Mouse (Mus musculus) neural tube, embryonic 10.5 days (tissue): ENCODE data around the gene Nacc1.
A peak's percentile ranks its signal among the peaks of the same experiment; 100 is the strongest.

Experiments
- DNase-seq: peaks from one replicate; pipeline ENCODE4 v3.0.0-alpha.2; 2017; ENCODE audit warnings: low spot score; ENCODE audit errors: extremely low spot score

Gene Nacc1

DNA sequence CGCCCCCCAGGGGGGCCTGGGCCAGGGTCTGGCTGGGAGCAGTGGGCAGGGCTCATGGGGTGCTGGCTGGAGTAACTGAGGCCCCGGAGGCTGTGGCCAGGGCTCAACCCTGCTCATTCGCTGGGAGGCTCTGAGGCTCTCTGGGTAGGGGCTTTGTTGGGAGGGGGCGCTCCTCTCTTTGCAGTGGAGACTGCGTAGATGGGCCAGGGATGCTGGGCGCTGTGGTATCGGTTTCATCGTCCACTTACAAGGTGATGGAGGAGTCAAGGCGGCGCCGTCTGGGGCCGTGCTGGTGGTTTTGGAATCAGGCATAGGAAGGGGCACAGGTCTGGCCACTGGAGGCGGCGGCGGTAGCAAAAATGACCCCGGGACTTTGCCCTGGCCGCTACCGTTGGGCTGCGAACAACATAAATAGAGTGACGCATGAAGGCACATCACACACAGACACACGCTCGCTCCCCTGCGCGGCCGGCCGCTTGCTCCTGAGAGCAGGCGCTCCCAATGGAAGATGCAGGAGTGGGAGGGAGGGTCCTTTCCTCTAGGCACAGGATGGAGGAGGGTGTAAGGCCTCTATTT, 28.3 kb upstream of the Nacc1 start:
- no peak for DNase-seq

DNA sequence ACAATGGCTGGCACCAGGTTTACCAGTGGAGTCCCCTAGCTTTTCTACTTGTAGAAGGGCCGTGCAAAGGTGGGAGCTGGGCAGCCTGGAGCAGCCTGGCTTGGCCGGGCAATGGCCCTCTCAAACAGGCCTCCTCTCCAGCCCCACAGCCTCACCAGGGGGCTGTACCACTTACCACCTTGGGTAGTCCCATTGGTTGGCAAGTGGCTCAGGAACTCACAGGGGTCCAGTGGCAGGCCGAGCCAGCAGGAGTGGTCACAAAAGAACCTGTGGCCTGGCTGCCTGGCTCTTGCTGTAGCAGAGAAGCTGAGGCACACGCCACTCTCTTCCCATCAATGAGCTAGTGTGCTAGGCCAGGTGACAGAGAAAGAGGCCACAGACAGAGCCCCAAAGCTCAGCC, 26.5 kb upstream of the Nacc1 start:
- no peak for DNase-seq

DNA sequence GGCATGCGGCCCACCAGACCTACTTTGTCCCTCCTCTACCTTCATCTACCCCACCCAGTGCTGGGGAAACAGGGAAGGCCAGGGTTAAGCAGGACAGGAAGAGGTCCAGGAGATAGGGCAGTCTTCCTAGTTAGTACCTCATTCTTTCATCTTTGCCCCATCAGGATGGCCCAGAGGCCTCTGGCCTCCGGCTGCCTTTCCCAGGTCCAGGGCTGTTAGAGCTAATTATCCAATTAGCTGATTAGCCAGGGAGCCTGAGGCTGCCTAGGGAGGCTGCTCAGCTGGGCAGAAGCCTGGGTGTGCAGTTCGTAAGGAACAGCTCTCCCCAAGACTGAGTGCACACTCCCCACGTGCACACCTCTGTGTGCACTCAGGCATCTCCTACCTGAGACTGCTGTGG, 25.7 kb upstream of the Nacc1 start:
- no peak for DNase-seq

DNA sequence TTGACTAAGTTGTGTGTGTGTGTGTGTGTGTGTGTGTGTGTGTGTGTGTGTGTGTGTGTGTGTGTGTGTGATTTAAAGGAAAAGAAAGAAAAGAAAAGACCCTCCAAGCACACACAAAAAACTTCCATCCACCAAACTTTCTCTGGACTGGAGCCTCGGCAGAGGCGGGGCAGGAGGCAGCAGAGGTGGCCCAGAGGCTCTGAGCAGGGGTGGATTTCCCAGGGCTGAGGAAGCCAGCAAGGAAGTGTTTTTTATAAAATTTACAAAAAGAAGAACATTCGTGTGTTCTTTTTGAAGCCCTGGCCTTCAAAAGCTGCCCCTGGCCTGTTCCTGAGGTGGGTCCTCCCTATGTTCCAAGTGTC, 25.1 kb upstream of the Nacc1 start:
- no peak for DNase-seq

DNA sequence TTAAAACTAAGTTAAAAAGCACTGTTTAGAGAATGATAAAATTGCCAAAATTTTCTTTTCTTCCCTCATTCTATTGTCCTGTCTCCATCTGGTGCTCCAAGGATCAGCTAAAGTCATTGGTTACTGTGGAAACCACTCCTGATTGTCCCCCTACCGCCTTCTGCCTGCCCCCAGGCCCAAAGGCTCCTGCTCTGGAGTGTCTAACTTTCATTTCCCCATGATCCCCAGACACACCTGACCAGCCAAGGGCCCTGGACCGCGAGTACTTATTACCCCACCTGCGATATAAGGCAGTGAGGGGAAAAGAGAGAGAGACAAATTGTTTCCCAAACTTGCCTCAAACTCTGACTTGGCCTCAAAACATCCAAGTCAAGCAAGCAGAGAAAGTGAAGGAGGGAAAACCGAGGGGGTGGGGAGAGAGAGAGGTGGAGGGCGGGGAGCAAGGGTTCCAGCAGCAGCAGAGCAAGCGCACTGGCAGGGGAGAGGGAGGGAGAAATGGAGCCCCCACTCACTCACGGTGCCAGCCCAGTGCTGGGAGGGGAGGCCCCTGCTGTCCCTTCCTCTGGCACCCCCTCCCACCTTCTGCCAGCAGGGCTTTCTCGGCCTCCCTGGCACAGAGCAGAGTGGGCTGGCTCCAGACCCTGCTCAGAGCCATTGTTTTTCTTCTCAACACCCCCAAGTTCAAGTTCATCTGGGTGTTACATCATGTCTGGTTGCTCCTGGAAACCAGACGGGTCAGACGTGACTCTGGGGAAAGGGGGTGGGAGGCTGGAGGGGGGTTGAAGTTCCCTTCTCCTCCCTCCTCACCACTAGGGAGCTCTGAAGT, 24.5 kb upstream of the Nacc1 start:
- DNase-seq, result peak; percentile 52

DNA sequence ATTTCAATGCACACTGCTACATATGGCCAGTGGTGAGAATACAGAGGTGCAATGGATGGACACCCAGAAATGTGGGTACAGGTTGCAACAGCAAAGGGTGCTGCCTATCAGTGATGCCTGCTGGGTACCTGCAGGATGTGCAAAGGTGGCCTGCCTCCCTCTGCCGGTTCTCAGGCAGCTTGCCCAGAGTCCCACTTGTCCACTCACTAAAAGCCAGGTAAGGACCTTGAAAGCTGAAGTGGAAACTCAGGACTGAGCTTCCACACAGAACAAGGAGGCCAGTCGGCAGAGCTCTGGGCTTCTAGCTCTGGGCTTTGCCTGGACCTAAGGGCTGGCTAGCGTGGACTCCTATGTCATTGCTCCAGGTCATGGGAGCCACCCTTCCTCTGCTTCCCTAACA, 23.6 kb upstream of the Nacc1 start:
- DNase-seq, result no peak

DNA sequence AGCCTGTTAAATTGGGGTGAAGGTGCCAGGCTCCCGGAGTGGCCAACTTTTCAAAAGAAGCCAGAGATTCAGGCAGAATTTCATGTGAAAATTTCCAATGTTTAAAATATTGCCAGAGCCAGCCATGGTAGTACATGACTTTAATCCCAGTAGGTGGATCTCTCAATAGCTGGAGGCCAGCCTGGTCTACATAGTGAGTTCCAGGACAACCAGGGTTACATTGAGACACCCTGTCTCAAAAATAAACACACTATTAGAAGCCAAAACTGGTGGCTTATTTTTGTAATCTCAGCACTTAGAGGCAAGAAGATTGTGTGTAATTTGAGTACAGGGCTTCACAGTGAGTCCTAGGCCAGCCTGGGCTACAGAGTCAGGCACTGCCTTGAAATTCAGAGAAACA, 22.3 kb upstream of the Nacc1 start:
- no peak for DNase-seq

DNA sequence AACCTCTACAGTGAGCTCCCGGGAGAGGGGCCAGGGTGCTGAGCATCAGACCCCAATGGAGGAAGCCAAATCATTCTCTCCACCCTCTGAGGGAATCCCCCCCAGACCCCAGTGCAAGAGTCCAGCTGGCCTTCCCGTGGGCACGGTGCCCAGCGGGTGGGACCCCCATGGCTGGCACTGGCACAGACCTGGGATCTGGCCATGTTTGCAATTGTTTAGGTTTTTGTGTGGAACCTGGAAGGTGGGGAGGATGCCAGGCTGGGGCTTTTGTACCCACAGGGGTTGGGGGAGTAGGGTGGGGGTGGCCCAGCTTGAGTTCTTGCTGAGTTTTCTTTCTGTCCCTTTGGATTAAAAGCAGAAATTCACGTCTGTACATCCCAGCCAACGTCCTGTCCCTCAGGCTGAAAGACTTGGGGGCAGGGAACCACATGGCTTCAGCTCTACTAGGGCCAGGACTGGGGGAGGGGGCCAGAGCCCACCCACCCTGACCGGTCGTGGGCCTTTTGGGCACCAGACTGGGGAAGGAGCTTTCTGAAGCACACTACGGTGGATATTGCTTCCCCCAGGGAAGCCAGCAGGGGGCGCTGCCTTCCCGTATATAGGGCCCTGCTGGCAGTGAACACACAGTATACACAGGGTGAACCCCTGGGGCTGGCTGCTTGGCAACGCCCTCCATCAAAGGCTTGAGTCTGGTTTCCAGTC, 21.3 kb upstream of the Nacc1 start:
- DNase-seq, result peak; percentile 90

DNA sequence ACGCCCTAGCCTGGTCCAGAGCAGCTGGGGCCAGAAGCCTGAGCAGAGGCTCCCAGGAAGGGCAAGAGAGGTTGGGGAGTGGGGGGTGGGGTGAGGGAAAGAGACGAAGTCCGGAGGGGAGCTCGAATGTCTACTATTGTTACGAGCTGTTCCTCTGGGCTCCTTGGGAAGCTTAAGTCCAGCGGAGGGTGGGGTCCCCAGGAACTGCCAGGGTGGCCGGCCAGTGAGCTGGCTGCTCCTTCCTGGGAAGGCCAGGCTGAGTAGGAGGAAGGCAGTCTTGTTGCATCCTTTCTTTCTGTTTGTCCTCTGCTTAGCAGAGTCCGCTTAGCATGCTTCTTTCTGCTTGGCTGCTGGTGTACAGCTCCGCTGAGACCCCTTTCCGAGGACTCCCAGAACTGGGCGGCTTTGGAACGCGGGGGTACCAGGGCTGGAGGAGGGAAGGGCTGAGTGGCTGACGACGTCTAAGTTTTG, 20.4 kb upstream of the Nacc1 start:
- DNase-seq, result peak; percentile 61

DNA sequence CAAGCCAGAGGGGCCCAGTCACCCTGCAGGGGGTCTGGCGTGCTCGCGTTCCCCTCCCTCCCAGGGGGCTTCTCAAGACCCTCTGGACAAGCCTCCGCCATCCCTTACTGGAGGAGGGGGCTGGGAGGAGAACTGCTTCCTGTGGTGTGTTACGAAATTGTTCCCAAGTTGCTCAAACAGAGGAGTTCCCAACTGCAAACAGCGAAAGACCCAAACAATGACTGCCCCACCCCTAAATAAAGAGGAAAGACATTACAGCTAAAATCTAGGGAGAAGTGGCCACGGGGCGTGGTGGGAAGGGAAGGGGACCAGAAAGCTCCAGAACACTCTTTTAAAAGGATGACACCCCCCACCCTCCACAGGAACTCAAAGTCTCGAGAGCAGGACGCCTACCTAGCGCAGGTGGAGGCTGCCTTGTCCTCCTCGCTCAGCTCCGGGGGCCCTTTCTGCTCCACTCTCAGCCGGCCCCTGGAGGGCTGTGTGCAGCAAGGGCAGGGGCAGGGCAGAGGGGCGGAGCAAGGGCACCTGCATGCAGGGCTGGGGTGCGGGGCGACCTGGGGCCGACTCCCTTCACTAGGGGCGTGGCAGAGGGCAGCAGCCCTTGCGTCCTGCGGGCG, 19.7 kb upstream of the Nacc1 start:
- peak; percentile 56 for DNase-seq

DNA sequence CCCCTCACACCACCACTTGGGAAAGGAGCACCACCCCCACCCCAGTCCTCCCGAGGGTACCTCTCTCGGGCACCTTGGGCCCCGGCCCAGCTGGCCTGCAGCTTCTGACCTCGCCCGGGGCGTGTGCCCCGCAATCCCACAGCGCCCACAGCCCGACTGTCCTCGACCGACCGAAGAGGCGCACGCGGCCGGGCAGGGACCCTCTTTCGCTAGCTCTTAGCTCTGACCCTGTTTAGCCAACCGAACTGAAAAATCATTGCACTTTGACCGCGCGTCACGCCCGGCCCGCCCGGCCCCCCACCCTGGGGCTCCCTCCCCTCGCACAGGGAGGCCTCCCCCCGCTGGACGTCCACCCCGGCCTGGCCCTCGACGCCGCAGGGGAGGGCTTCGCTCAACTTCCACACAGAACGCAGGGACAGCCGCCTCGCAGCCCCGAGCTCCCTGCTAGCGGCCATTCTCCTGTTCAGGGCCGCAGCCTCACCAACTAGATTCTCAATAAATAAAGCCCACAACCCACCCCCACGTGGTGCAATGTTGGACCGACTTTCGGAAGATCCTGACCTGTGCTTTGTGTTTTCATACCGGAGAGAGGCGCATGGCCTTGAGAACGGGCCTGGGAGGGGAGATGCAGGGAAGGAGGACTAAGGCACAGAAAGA, 19.1 kb upstream of the Nacc1 start:
- DNase-seq, result peak; percentile 64

DNA sequence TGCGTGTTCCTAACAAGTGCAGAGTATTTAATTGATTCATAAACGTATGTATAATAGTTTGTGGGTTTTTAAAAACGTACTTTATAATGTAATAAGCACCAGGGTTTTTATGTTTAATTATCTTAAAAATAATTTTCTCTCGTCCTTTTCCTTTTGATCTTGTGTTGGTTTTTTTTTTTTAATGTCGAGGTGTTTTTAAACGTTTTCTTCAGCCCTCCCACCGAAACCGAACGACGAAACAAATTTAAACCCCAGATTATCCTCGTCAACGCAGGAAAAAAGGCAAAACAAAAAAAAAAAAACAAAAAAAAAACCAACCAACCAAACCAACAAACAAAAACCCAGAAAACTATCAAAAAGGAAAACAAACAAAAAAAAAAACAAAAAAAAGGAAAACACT, 18.3 kb upstream of the Nacc1 start:
- no peak for DNase-seq

DNA sequence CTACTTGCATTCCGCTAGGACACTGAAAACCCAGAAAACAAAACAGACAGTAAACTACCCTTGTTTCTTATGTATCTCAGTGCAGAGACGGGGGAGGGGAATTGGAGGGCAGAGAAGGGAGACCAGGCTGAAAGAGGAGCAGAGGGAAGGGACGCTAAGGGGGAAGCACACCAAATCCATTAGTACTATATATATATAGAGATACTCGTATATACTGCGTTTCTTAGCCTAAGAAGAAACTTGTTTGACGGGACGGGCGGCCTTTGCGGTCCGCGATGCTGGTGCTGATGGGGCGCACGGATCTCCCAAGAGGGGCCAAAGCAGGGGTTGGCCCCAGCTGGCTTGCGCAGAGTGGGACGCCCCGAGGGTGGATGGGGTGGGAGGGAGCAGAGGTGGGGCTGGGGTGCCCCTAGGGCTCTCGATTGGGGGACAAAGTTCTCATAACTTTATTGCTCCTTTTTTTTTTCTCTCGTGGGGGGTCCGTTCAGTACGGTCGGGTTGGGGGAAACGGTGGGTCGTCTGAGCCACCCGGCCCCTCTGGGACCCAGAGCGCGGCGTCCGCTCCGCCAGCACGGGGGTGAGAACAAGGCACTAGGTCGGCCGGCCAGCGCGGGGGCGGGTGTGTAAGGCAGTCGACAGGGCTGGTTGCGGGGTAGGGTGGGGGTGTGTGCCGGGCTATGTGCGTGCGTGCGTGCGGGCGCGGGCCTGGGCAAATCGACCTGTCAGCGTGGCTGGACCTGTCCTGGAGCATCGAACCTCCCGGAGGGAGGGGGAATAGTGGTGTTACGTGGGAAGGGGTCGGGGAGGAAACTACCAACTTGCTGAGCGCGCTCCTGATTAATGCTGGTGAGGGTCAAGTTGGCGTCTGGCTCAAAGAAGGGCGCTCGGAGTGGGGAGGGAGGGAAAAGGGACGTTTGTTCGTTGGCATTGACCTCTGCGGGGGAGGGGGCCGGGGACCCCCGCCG, 17.5 kb upstream of the Nacc1 start:
- peak; percentile 59 for DNase-seq

DNA sequence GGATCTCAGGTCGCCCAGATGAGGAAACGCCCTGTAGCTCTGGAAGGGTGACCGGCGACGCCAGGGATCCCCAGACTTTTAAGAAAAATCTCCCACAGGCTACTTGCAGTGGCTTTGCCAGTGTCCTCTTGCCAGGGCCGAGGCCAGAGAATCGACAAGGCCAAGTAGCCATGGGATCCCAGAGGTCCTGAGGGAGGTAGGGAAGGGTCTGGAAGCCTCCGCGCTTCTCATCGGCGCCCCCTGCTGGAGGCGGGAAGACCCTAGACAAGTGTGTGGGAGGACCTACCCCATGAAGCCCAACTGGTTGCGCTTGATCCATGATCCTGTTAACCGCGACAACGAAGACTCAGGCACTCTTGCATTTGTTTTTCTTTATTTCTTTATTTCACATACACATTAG, 16.7 kb upstream of the Nacc1 start:
- peak; percentile 87 for DNase-seq

DNA sequence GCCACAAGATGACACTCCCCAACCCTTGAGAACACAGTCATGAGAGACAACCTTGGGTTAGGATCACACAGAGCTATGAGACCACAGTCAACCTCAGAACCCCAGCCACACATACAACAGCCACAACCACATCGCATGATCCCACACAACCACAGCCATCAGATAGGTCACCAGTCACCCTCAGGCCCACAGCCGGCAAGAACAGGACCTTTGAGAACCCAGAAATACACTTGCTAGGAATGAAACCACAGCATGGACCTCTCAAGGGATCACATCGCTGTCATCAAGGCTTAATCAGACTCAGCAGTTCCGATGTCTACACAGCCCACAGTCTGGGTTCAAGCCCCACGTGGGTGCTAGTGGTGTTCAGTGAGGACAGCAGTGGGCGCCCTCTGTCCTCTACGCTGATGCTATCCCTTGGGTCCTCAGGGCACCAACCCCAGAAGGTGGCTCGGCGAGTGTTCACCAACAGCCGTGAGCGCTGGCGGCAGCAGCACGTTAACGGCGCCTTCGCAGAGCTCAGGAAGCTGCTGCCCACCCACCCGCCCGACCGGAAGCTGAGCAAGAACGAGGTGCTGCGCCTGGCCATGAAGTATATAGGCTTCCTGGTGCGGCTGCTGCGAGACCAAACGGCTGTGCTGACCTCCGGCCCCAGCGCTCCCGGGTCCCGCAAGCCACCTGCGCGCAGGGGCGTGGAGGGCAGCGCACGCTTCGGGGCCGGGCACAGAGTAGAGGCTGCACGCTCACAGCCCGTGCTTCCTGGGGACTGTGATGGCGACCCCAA, 16.0 kb upstream of the Nacc1 start:
- no peak for DNase-seq

DNA sequence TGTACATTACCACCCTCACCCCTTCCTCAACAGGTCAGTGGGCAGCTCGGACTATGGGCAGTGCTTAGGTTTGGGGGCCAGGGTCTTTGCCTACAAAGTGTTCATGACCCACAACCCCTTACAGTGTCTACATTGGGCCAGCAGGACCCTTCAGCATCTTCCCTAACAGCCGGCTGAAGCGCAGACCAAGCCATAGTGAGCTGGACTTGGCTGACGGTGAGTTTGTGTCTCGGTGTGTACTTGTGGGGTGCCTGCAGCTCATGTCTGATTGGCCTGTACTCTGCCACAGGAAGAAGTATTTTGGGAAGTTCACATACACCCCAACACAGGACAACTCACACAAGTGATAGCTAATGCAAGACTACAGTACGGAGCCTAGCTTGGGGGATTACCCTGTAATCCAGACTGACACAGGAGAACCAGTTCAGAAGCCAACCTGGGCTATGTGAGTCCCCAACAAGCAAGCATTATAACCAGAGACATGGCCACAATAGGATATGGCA, 15.4 kb upstream of the Nacc1 start:
- no peak for DNase-seq

DNA sequence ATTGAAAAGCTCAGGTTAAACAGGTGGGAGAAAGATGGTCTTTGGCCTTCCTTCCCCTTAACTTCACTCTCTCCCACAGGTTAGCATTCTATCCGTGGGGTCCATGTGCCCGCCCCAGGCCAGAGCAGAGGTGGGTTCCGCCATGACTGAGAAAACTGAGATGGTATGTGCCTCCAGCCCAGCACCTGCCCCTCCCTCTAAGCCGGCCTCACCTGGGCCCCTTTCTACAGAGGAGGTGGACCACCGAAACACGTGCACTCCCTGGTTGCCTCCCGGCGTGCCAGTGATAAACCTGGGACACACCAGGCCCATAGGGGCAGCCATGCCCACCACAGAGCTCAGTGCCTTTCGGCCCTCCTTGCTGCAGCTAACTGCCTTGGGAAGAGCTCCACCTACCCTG, 14.9 kb upstream of the Nacc1 start:
- no peak for DNase-seq

DNA sequence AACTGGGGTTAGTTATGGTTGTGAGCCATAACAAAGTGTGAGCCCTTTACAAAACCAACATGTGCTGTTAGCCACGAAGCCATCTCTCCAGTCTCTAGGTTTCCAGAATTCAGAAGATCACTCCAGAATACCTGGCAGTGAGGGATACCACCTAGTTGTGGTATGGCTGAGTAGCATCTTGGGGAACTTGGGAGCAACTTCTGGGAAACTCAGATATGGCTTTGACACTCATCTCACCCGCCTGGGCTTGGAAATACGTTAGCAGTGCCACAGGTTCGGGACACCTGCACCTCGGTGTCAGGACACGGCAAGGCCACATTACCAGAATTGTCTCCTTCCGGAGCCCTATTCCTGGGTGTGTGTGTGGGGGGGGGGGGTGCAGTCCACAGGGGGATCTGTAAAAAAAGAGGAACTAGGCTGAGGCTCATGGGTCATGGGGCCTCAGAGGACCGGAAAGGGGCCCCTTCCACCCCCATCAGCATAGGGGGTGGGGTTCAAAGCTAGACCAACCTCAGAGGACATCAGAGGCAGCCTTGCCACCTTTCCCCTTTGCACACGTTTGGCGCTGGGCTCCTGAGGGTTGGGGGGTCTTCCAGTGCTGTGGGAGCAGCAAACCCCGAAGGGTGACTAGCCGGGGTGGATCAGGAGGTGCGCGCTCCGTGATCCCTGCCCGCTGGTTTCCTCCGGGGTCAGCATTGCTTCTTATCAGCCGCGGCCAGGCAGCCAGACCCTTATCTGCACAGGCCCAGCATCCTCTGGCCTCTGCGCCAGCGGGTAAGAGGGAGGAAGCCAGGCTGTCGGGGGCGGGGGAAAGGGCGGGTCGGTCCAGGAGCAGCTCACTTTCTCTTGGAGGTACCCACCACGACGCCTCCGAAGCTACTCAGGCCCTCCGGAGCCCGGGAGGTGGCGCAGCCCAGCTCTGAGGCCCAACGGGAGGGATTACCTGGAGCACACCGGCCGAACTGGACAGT, 13.6 kb upstream of the Nacc1 start, which contains the start of gene Lyl1:
Gene Lyl1, plus strand, starts transcription at position 517 of the 971 bp plus-strand sequence.
- peak; percentile 54 for DNase-seq
